Mouse (Mus musculus) adrenal gland, postnatal 10 days (tissue): ENCODE data around the gene Olfr619. TPM values are rescaled to one million over a fixed set of nuclear protein-coding genes. Genes with fewer than 3 reads are reported as not detected.

ENCODE experiments used
- DNase-seq: peaks from one replicate; pipeline ENCODE4 v3.0.0; 2021; ENCODE audit warnings: mixed read lengths
- long read RNA-seq, 2 experiments: library from polyadenylated mRNA; stranded (forward); transcript quantifications; one replicate each; pipeline ENCODE4 v2.0.0; 2021
- microRNA-seq: library from miRNA; unstranded; fragments of <30 nt; microRNA quantifications from one replicate; pipeline ENCODE4 v1.2.0, GENCODE M21; 2021
- total RNA-seq, 2 experiments: library from RNA; stranded (reverse); gene quantifications; 2 replicates each; pipeline ENCODE4 v1.2.3; 2021

Olfr619 gene
- not detected for total RNA-seq
- long read RNA-seq, experiment 1: 0 reads
- long read RNA-seq, experiment 2: 0 reads

- DNase-seq: no peak
These were observed at the start of gene Olfr619 for GRCm38 (mm10) chr7:103600275-103600674. Gene Olfr619 (plus strand): TSS chr7:103600575.

- DNase-seq: no peak
These were observed 44.6 kb upstream of the Olfr619 start, which contains the start of gene Olfr615 for GRCm38 (mm10) chr7:103555779-103556178. Gene Olfr615 (plus strand): TSS chr7:103556079.

- no peak for DNase-seq
These were observed 31.3 kb upstream of the Olfr619 start, which contains the start of gene Olfr616 for GRCm38 (mm10) chr7:103569043-103569442. Gene Olfr616 (minus strand): TSS chr7:103569143.

- no peak for DNase-seq
These were observed 27.6 kb upstream of the Olfr619 start, which contains the start of gene Olfr617 for GRCm38 (mm10) chr7:103572761-103573160. Gene Olfr617 (plus strand): TSS chr7:103573061.

- DNase-seq: no peak
These were observed 10.6 kb upstream of the Olfr619 start, which contains the start of gene Olfr618 for GRCm38 (mm10) chr7:103589803-103590202. Gene Olfr618 (plus strand): TSS chr7:103590103.

- no peak for DNase-seq
These were observed 7.0 kb downstream of the Olfr619 start for GRCm38 (mm10) chr7:103607425-103607824.

GRCm38 (mm10) chr7:103612434-103612833 lies 12.1 kb downstream of the Olfr619 start, which contains the start of gene Olfr620:
Gene Olfr620 (minus strand): TSS chr7:103612534.
- DNase-seq: no peak

- no peak for DNase-seq
These were observed 36.4 kb downstream of the Olfr619 start for GRCm38 (mm10) chr7:103636795-103637194.

GRCm38 (mm10) chr7:103642602-103643001 lies 42.2 kb downstream of the Olfr619 start, which contains the start of gene Olfr622:
Gene Olfr622 (minus strand): TSS chr7:103642702.
- DNase-seq: no peak

GRCm38 (mm10) chr7:103644070-103644469 lies 43.7 kb downstream of the Olfr619 start:
- DNase-seq: no peak

Small RNA genes lying within 50 kb of the gene (microRNA-seq; reads per million reads assigned to microRNA genes)
- not detected for gene Gm26506

Other genes starting within 250 kb of the Olfr619 start
- not detected for gene Olfr601, start 237.9 kb upstream of the Olfr619 start, total RNA-seq
- not detected for gene Olfr603, start 214.4 kb upstream of the Olfr619 start, total RNA-seq
- gene Usp17lc, start 185.5 kb upstream of the Olfr619 start, total RNA-seq: not detected
- gene Olfr605, start 155.1 kb upstream of the Olfr619 start, total RNA-seq: not detected
- not detected for gene Olfr606, start 151.5 kb upstream of the Olfr619 start, total RNA-seq
- not detected for gene Olfr607, start 136.4 kb upstream of the Olfr619 start, total RNA-seq
- not detected for gene Olfr608, start 130.7 kb upstream of the Olfr619 start, total RNA-seq
- gene Olfr609, start 102.5 kb upstream of the Olfr619 start, total RNA-seq: not detected
- not detected for gene Olfr610, start 88.5 kb upstream of the Olfr619 start, total RNA-seq
- not detected for gene Olfr611, start 79.7 kb upstream of the Olfr619 start, total RNA-seq
- not detected for gene Olfr612, start 57.9 kb upstream of the Olfr619 start, total RNA-seq
- not detected for gene Olfr613, start 52.5 kb upstream of the Olfr619 start, total RNA-seq
- not detected for gene Olfr615, start 44.5 kb upstream of the Olfr619 start, total RNA-seq
- gene Olfr616, start 31.4 kb upstream of the Olfr619 start, total RNA-seq: not detected
- gene Olfr617, start 27.5 kb upstream of the Olfr619 start, total RNA-seq: not detected
- gene Olfr618, start 10.5 kb upstream of the Olfr619 start, total RNA-seq: not detected
- not detected for gene Olfr620, start 12.0 kb downstream of the Olfr619 start, total RNA-seq
- not detected for gene Olfr622, start 42.1 kb downstream of the Olfr619 start, total RNA-seq
- gene Olfr623, start 63.1 kb downstream of the Olfr619 start, total RNA-seq: not detected
- gene Olfr624, start 70.6 kb downstream of the Olfr619 start, total RNA-seq: under 1 TPM; 0.06 to 0.09 TPM
- not detected for gene Olfr625-ps1, start 82.1 kb downstream of the Olfr619 start, total RNA-seq
- not detected for gene Olfr243, start 114.1 kb downstream of the Olfr619 start, total RNA-seq
- not detected for gene Olfr628, start 129.8 kb downstream of the Olfr619 start, total RNA-seq
- not detected for gene Olfr629, start 144.4 kb downstream of the Olfr619 start, total RNA-seq
- gene Olfr630, start 156.8 kb downstream of the Olfr619 start, total RNA-seq: not detected
- gene Olfr69, start 171.0 kb downstream of the Olfr619 start, total RNA-seq: not detected
- gene Olfr68, start 179.1 kb downstream of the Olfr619 start, total RNA-seq: not detected
- not detected for gene Olfr67, start 191.2 kb downstream of the Olfr619 start, total RNA-seq
- 100 to 1,000 TPM; 489 to 710 TPM for gene Hbb-bt, start 213.4 kb downstream of the Olfr619 start, total RNA-seq
- gene Hbb-bs, start 227.5 kb downstream of the Olfr619 start, total RNA-seq: 1,000 to 10,000 TPM; 3,542 to 4,429 TPM
- not detected for gene Hbb-bh2, start 239.9 kb downstream of the Olfr619 start, total RNA-seq
- not detected for gene Hbb-bh1, start 242.6 kb downstream of the Olfr619 start, total RNA-seq